Mouse (Mus musculus): ENCODE measurements around the gene Tmed10. TPM values are rescaled to one million over a fixed set of nuclear protein-coding genes. Genes with fewer than 3 reads are reported as not detected.

Gene Tmed10
- total RNA-seq, 2 experiments from 2014 or later, result 184 to 190 TPM

Other genes starting within 250 kb of the Tmed10 start
- 1 to 10 TPM; 3.2 to 3.8 TPM for gene Rps6kl1, start 223.6 kb downstream of the Tmed10 start, total RNA-seq (2021)
- 1 to 10 TPM; 2.4 to 6.2 TPM for gene Pgf, start 197.1 kb downstream of the Tmed10 start, total RNA-seq (2021)
- 10 to 100 TPM; 56.5 to 57.8 TPM for gene Eif2b2, start 155.4 kb downstream of the Tmed10 start, total RNA-seq (2021)
- 1 to 10 TPM; 7.1 to 8.2 TPM for gene Mlh3, start 104.2 kb downstream of the Tmed10 start, total RNA-seq (2021)
- gene Acyp1, start 86.4 kb downstream of the Tmed10 start, total RNA-seq (2021), result 10 to 100 TPM; 21.3 to 22.9 TPM
- 1 to 10 TPM; 1.6 to 1.7 TPM for gene Zc2hc1c, start 86.3 kb downstream of the Tmed10 start, total RNA-seq (2021)
- gene Nek9, start 35.5 kb downstream of the Tmed10 start, total RNA-seq (2021), result 10 to 100 TPM; 74.2 to 79.1 TPM
- 1 to 10 TPM; 1.8 to 3.3 TPM for gene Fos, start 99.0 kb upstream of the Tmed10 start, total RNA-seq (2021)
- 10 to 100 TPM; 12.6 to 20.2 TPM for gene Jdp2, start 224.2 kb upstream of the Tmed10 start, total RNA-seq (2021)

Data from heart, postnatal 10 days (tissue).